Mouse (Mus musculus) monocyte, adult 2 months (primary cell): ENCODE data around the gene Jund.

Source experiments
- DNase-seq, 2 experiments: peaks; one replicate each; pipeline ENCODE4 v3.0.0; 2022; ENCODE audit warnings: low spot score in 2 of 2, low read depth in 1 of 2

The Jund gene

DNA sequence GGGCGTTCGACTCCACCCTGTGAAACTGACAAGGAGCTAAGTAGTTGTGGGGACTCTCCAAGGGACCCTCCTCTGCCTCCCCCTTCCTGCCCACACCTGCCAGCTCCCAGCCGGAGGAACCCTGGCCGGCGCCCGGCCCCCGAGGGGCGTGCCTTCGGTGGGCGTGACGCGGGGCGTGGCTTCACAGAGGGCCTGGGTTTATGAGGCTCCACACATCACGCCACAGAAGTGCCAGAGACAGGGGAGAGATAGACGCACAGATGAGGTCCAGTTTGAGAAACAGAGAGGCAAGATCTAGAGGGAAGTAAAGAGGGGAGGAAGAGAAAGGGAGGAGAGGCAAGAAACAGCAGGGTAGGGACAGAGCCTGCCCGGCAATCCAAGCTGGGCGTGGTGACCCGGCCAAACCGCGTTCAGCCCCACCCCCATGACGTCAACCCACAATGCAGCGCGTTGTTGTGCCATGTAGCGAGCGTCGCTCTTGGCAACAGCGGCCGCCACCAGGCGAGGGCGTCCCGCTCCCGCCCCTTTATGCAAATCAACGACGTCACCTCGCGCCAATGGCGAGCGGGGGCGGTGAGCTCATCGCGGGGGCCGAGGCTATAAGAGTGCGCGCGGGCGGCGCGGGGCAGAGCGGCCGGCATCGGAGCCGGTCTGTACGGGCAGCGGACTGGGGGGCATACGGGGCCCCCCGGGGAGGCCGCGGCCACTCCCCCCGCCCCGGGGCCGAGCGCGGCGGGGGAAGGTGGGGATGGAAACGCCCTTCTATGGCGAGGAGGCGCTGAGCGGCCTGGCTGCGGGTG, at the start of gene Jund:
Gene Jund, plus strand, starts transcription at position 640 of the 800 bp plus-strand sequence.
- DNase-seq: peak; percentile 99 to 100

- DNase-seq: no peak
These were observed 49.4 kb upstream of the Jund start for GRCm38 (mm10) chr8:70649324-70649723.

DNA sequence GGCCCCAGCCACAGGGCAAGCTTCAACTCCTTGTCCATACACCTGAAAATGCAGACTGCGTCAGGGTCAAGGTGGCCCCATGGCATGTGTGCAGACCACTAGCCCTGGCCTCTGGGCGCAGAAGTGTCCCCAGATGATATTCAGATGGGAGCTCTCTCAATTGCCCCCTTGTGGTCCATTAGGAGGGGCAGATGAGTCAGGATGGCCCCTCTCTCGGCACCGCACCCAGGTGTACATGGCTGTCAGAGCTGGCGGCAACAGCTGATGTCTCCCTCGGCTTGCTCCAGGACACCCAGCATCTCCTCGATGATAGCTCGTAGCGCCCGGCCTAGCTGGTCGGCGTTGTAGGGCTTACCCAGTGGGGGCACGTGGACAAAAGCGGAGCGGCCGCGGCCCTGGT, 48.4 kb upstream of the Jund start:
- no peak for DNase-seq

DNA sequence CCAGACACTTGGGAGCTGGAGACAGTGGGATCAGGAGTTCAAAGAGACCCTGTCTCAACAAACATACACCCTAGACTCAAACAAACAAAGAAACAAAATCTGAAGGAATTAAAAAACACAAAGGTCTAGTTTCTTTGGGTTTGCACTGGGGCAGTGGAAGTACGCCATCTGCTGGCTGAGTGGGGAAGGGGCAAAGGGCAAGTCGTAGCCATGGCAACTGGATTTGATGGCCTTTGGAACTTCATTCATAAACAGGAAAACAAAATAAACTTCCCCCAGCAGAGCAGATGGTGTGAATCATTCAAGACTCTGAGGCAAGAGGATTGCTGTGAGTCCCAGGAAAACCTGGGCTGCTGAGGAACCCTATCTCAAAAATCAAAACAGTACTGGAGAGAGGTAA, 45.5 kb upstream of the Jund start:
- peak; percentile 61 to 73 for DNase-seq

DNA sequence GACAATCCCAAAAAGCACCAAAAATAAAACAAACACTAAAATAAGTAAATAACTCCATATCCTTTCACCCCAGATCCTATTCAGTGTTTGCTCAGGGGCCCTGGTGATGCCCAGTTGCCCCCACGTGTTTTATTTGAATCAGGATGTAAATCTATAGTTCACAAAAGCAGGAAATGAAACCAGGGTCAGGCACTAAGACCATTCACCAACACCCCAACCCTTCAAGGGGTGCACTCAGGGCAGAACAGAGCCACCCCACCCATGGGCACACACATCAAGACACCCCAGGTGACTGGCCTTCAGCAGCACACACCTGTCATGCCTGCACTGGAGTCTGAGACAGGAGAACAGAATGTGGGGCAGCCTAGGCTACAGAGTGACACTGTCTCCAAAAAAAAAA, 44.6 kb upstream of the Jund start:
- no peak for DNase-seq

DNA sequence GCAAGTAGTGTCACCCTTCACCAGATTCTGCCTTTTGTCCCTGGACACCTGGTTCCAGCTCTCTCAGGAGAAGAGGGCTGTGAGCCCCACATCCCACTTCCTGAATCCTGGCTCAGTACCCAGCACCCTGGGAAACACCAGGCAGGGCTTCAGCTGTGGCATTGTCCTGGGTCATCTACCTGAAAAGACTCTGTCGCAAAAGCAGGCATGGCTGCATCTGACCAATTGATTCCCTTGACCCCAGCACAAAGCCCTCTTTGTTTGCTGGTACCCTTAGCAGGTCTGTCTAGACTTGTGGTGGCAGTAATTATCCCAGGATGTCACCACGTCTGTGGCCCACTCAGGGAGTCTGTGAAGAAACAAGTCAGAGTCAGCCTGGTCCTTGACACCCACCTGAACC, 43.3 kb upstream of the Jund start:
- no peak for DNase-seq

DNA sequence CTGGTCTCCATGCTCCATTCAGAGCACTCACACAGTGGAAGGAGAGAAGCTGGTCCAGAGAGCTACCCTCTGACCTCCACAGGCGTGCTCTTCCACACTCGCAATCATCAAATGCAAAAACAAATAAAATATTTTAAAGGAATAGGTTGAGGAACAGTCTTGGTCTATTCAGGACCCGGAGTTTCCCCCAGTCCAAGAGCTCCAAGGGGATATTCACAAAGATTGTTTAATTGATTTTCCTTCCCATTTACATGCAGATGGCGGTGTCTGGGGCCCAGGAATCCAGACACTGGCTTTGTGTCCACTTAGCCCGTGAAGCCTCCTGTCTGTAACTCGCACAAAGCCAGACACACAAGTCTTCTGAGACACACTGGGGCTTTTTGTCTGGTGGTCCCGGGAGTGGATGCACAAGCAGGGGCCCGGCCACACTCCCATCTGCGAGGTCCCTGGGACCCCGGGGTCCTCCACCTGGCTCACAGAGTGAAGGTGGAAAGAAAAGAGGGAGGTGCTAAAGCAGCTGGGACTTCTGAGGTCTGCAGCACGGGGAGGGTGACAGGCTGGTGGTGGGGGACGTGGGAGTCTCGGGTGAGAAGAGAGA, 42.5 kb upstream of the Jund start:
- DNase-seq: no peak

DNA sequence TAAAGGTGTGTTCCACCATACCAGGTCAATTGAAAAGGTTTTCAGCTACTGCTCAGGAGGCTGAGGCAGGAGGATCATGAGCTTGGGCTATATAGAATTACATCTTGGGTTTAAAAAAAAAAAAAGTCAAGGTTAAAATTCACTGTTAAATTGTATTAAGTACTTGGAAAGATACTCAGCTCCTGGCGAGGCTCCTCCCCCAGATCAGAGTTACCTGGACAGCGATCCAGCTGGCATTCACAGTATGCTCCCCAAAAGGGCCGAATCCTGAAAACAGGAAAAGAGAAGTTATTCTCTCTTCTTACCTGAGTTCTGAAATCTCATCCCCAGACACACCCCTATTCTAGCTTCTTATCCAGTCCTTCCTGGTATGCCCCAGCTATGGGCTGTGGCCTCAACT, 41.5 kb upstream of the Jund start:
- no peak for DNase-seq

DNA sequence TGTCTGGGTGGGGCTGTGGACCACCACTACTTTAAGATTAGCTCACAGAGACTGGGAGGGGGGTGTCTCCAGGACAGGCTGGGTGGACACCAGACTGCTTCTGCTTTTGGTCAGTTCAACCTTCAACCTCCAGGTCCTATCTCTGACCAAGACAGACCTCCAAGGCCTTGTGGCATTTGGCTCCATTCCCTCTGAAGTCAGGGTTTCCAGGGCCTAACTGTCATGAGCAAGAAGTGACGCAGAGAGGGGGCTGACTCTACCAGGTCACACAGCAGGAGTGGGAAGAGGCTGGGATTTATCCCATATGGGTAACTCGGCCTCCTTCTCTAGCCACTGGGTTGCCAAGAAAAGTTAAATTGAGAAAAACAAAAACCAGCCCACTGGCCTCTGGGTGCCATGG, 41.0 kb upstream of the Jund start:
- no peak for DNase-seq

- DNase-seq: no peak
These were observed 39.7 kb upstream of the Jund start for GRCm38 (mm10) chr8:70658897-70659603.

DNA sequence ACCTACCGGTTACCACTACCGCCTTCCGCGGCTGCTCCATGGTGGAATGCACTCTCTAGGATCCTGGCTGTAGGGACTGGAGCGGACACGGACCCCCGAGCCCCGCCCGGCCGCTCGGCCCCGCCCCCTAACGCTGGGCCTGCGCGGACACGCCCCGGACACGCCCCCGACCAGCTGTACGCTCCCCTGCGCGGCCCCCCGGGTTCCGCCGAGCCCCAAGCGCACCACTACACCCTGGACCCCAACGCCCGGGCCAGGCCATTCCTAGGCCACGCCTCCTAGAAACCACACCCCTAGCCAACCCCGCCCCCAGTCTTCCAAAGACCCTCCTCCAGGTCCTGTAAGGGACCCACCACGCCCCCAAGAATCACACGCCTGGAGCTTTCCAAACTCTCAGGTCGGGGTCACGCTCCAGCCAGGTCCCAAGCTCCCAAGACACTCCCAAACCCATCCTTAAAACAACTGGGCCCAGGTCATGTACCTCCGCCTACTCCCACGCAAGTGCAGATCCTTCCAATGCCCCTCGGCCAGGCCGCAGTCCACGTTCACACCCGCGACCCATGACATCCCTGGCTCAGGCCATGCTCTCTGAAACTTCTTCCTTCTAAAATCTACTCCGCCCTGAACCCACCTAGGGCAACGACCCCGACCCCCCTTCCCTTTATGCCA, 39.0 kb upstream of the Jund start:
- peak in 1 of 2 experiments; percentile 40 for DNase-seq

DNA sequence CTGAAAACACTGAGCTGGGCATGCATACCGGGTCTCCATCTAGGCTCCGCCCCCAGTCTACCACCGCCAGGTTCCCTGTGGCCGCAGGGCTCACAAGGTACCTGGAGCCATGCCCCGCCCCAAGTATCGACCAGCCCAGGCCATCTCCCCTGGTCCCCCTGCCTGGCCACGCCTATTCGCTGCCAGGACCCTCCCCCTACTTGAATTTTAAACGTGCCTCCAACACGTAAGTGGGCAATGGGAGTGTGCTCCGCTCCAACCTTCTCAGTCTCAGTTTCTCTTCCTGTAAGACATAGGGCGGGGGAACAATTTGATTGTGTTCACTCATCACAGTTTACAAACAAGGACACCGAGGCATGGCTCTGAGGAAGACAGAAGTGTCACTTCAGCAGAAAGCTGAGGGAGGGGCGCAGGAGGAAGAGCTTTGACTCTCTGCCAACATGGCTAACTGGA, 38.5 kb upstream of the Jund start, which contains the start of gene Pgpep1:
Gene Pgpep1, minus strand, starts transcription at position 116 of the 453 bp plus-strand sequence.
- no peak for DNase-seq

DNA sequence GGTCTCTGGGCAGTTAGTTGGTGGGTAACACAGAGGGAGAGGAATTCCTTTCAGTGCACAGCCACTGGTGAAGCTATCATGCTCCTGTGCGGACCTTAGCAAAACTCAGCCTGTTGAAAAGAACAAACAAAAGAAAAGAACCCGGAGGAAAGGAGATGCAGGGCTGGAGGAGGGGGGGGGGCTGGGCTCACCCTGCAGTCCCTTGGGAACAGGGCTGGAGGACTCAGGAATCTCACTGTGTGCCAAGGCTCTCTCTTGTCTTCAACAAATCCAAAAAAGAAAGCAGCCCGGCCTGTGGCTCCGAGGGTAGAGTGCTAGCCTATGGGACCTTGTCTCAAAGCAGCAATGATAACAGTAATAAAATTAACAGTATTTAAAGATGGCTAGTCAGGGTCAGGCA, 35.1 kb upstream of the Jund start:
- no peak for DNase-seq

DNA sequence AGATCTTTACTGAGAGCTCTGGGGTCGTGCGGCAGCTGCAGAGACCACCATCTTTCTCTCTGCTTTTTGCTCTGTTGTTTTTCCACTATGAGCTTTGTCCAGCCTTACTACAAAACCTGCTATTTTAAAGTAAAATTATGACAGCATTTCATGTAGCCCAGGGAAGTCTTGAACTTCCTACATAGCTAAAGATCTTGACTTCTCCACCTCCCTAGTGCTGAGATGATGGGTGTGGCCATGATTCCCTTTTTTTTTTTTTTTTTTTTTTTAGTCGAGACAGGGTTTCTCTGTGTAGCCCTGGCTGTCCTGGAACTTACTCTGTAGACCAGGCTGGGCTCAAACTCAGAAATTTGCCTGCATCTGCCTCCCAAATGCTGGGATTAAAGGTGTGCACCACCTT, 34.1 kb upstream of the Jund start:
- no peak for DNase-seq

- no peak for DNase-seq
These were observed 33.1 kb upstream of the Jund start for GRCm38 (mm10) chr8:70665599-70665998.

DNA sequence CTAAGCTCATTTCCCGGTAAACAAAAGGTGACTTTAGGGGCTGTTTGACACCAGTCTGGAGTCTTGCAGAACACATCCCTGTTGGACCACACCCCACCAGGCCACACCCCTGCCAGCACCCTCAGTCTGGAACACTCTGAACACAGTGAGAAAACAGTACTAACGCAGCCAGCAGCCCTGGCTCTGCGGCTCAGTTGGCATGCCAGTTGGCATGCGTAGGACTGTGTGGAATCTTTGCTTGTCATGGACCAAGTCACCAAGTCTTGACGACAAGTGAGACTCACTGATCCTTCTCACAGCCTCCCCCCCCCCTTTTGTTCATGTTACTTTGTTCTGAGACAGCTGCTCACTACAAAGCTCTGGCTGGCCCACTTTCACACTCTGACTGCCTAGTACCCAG, 31.7 kb upstream of the Jund start:
- no peak for DNase-seq

- DNase-seq: no peak
These were observed 27.0 kb upstream of the Jund start for GRCm38 (mm10) chr8:70671615-70672324.

DNA sequence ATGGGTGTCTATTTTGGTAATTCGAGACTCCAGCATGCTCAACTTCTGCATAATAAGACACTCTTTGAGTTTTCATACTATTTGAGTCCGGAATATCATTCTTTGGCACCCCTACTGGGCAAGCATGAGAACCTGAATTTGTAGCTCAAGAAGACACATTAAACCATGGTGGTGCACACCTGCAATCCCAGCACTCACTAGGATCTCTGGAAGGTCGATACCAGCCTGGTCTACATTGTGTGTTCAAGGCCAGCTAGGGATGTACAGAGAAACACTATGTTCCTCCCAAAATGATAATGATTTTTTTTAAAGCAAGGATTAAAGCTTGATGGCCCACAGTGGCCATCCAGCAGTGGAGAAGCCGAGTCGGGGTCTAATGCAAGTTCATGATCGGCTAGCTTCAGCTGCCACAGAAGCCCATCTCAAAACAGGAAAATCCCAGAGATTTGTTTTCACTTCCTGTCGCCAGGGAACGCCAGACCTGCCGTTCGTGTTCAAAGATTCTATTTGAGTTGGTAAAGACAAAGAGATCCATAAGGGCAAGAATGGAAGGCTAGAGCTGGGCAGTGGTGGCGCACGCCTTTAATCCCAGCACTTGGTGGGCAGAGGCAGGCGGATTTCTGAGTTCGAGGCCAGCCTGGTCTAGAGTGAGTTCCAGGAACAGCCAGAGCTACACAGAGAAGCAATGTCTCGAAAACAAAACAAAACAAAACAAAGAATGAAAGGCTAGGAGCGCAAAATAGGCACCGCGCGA, 26.2 kb upstream of the Jund start:
- no peak for DNase-seq

- peak; percentile 92 for DNase-seq
These were observed 25.5 kb upstream of the Jund start, which contains the start of gene Lsm4 for GRCm38 (mm10) chr8:70673079-70673856. TSS of gene Lsm4 (plus strand) at chr8:70673248.
